ENCODE assay signal across 8 mouse cellular contexts in genomic region chr14:34310234-34310965, GRCm38 (mm10). TPM values are rescaled to one million over a fixed set of nuclear protein-coding genes. Genes with fewer than 3 reads are reported as not detected.
DNase-seq lines count a peak whose midpoint lies in the region; ATAC-seq lines count a peak whose summit lies in the region.

Gene Shld2, minus strand, starts transcription at chr14:34310493.
Gene Glud1, plus strand, starts transcription at chr14:34310727.

- under 1% methylated on average over 86 of the region's 100 CpGs for WGBS in heart, embryonic 14.5 days
- under 1% methylated on average over 98 of the region's 100 CpGs for WGBS in liver, embryonic 13.5 days (ENCODE audit: insufficient replicate concordance)
- under 1% methylated on average over 99 of the region's 100 CpGs for WGBS in stomach, embryonic 16.5 days

- H3K4me3 ChIP-seq in brown adipose tissue, adult 24 weeks (ENCODE audit: insufficient read depth, low read depth, low read length) = peak within 1 kb of the TSS; percentile 85
- H3K4me3 ChIP-seq in heart, embryonic 14.5 days (ENCODE audit: control insufficient read depth in 1 of 2, insufficient read depth in 1 of 2, low read depth in 1 of 2, low read length in 2 of 2) = peak within 1 kb of the TSS; percentile 84 to 91
- peak within 1 kb of the TSS; percentile 81 for H3K4me3 ChIP-seq in liver, embryonic 13.5 days (replicated peaks)
- peak within 1 kb of the TSS; percentile 96 for H3K4me3 ChIP-seq in stomach, embryonic 16.5 days (replicated peaks; ENCODE audit: low read length)

- H3K27me3 ChIP-seq in heart, embryonic 14.5 days (ENCODE audit: control insufficient read depth, insufficient read depth, low read length) = no peaks in the 10 kb centered on the region
- no peaks in the 10 kb centered on the region for H3K27me3 ChIP-seq in liver, embryonic 13.5 days
- no peaks in the 10 kb centered on the region for H3K27me3 ChIP-seq in stomach, embryonic 16.5 days (ENCODE audit: control insufficient read depth, insufficient read depth, low read length)

- H3K27ac ChIP-seq in brown adipose tissue, adult 24 weeks (replicated peaks; ENCODE audit: low read depth, low read length) = peak within 1 kb of the TSS; percentile 93
- peak within 1 kb of the TSS; percentile 96 for H3K27ac ChIP-seq in heart, embryonic 14.5 days (replicated peaks in 1 of 2; ENCODE audit: control insufficient read depth in 1 of 2, insufficient read depth in 1 of 2, low read depth in 2 of 2, low read length in 2 of 2)
- H3K27ac ChIP-seq in liver, embryonic 13.5 days = peak within 1 kb of the TSS; percentile 90
- H3K27ac ChIP-seq in stomach, embryonic 16.5 days (ENCODE audit: low read length) = peak within 1 kb of the TSS; percentile 96

- DNase-seq in CD4-positive helper T cell, adult 2 months (ENCODE audit: low read depth, low spot score) = peak; percentile 94
- DNase-seq in fibroblast of lung, adult 2 months (ENCODE audit: low read depth) = peak; percentile 94
- DNase-seq in kidney, postnatal 14 days = peak; percentile 99
- peak; percentile 86 for DNase-seq in liver, embryonic 13.5 days
- peak; percentile 96 for DNase-seq in neural tube, embryonic 10.5 days (ENCODE audit: extremely low spot score, low spot score)

- peaks cover 2% of the 10 kb centered on the region; the same call in 1 of the 2 replicates for H3K4me1 ChIP-seq in brown adipose tissue, adult 24 weeks (ENCODE audit: control insufficient read depth, insufficient read depth, insufficient read length, low read length)
- peaks cover 2 to 20% of the 10 kb centered on the region in 2 experiments for H3K4me1 ChIP-seq in heart, embryonic 14.5 days (ENCODE audit: control insufficient read depth in 2 of 2, insufficient read depth in 2 of 2, low read length in 2 of 2)
- H3K4me1 ChIP-seq in liver, embryonic 13.5 days (replicated peaks) = peaks cover 38% of the 10 kb centered on the region
- peaks cover 16% of the 10 kb centered on the region for H3K4me1 ChIP-seq in stomach, embryonic 16.5 days (ENCODE audit: control insufficient read depth, insufficient read depth, low read length)

- H3K36me3 ChIP-seq in heart, embryonic 14.5 days (ENCODE audit: control insufficient read depth, insufficient read depth, low read length) = peaks cover 6% of the 10 kb centered on the region; the same call in 1 of the 2 replicates
- H3K36me3 ChIP-seq in liver, embryonic 13.5 days = no peaks in the 10 kb centered on the region
- H3K36me3 ChIP-seq in stomach, embryonic 16.5 days (ENCODE audit: control insufficient read depth, insufficient read depth, low read length) = no peaks in the 10 kb centered on the region

- H3K9ac ChIP-seq in heart, embryonic 14.5 days (ENCODE audit: low read length) = peak within 1 kb of the TSS; percentile 91
- H3K9ac ChIP-seq in liver, embryonic 13.5 days = peak within 1 kb of the TSS; percentile 89
- peak within 1 kb of the TSS; percentile 98 for H3K9ac ChIP-seq in stomach, embryonic 16.5 days (ENCODE audit: low read length)

- H3K4me2 ChIP-seq in heart, embryonic 14.5 days (ENCODE audit: low read length) = peak within 1 kb of the TSS; percentile 81
- peak within 1 kb of the TSS; percentile 99 for H3K4me2 ChIP-seq in liver, embryonic 13.5 days
- peak within 1 kb of the TSS; percentile 85 for H3K4me2 ChIP-seq in stomach, embryonic 16.5 days (ENCODE audit: low read depth, low read length)

- ATAC-seq in heart, embryonic 14.5 days (ENCODE audit: insufficient number of reproducible peaks, insufficient read depth, low FRiP score, low read depth) = peak; percentile 97
- peak; percentile 92 for ATAC-seq in liver, embryonic 13.5 days (ENCODE audit: low read depth)
- peak; percentile 97 for ATAC-seq in stomach, embryonic 16.5 days (ENCODE audit: insufficient read depth, low FRiP score)

- no peaks in the 10 kb centered on the region for H3K9me3 ChIP-seq in heart, embryonic 14.5 days (ENCODE audit: control insufficient read depth, low read length)
- no peaks in the 10 kb centered on the region for H3K9me3 ChIP-seq in liver, embryonic 13.5 days (replicated peaks)
- no peaks in the 10 kb centered on the region for H3K9me3 ChIP-seq in stomach, embryonic 16.5 days (replicated peaks; ENCODE audit: control insufficient read depth, low read length)

RNA-seq across cellular contexts. Expression of gene Shld2, which starts in this region (rescaled TPM):
- polyA plus RNA-seq in brown adipose tissue, adult 24 weeks (2012; ENCODE audit: insufficient read depth, insufficient read length, missing spikeins) = 6.3 and 9.9 TPM in 2 replicates
- 7.1 and 7.3 TPM in 2 replicates for polyA plus RNA-seq in heart, embryonic 14.5 days (2014; fragmentation: Nextera tagmentation; extraction: Ambion mirVana)
- 7.2 and 8.0 TPM in 2 replicates for polyA plus RNA-seq in liver, embryonic 13.5 days (2015; fragmentation: Nextera tagmentation; extraction: Ambion mirVana)
- polyA plus RNA-seq in stomach, embryonic 16.5 days (2015; fragmentation: Nextera tagmentation; extraction: Ambion mirVana) = 5.6 and 6.1 TPM in 2 replicates

RNA-seq across cellular contexts. Expression of gene Glud1, which starts in this region (rescaled TPM):
- polyA plus RNA-seq in brown adipose tissue, adult 24 weeks (2012; ENCODE audit: insufficient read depth, insufficient read length, missing spikeins) = 115 and 160 TPM in 2 replicates
- 65.4 and 68.0 TPM in 2 replicates for polyA plus RNA-seq in heart, embryonic 14.5 days (2014; fragmentation: Nextera tagmentation; extraction: Ambion mirVana)
- 127 and 130 TPM in 2 replicates for polyA plus RNA-seq in liver, embryonic 13.5 days (2015; fragmentation: Nextera tagmentation; extraction: Ambion mirVana)
- polyA plus RNA-seq in stomach, embryonic 16.5 days (2015; fragmentation: Nextera tagmentation; extraction: Ambion mirVana) = 62.5 and 64.0 TPM in 2 replicates

Comparison
In these comparisons a context has a peak if more than half of its experiments do, and no peak if none do; other contexts are left out.
1. Peak in every context shown above with its lines: DNase-seq, ATAC-seq, H3K4me3 ChIP-seq and H3K27ac ChIP-seq.